Mouse (Mus musculus): Measurements from ENCODE around the gene Dhx8.
A peak's percentile ranks its signal among the peaks of the same experiment; 100 is the strongest.

Gene Dhx8

GRCm38 (mm10) chr11:101732518-101733440 lies at the start of gene Dhx8:
Gene Dhx8, plus strand, starts transcription at chr11:101732919.
- peak; percentile 97 for DNase-seq (ENCODE audit: low spot score)

- no peak for DNase-seq (ENCODE audit: low spot score)
These were observed 45.1 kb upstream of the Dhx8 start for GRCm38 (mm10) chr11:101687351-101688301.

GRCm38 (mm10) chr11:101689701-101690113 lies 43.0 kb upstream of the Dhx8 start:
- DNase-seq (ENCODE audit: low spot score): no peak

- no peak for DNase-seq (ENCODE audit: low spot score)
These were observed 42.4 kb upstream of the Dhx8 start for GRCm38 (mm10) chr11:101690326-101690725.

- DNase-seq (ENCODE audit: low spot score): no peak
These were observed 36.6 kb upstream of the Dhx8 start for GRCm38 (mm10) chr11:101695906-101696661.

GRCm38 (mm10) chr11:101697156-101697861 lies 35.4 kb upstream of the Dhx8 start:
- DNase-seq (ENCODE audit: low spot score): no peak

GRCm38 (mm10) chr11:101698114-101698513 lies 34.6 kb upstream of the Dhx8 start:
- DNase-seq (ENCODE audit: low spot score): no peak

GRCm38 (mm10) chr11:101699556-101699955 lies 33.2 kb upstream of the Dhx8 start:
- no peak for DNase-seq (ENCODE audit: low spot score)

- DNase-seq (ENCODE audit: low spot score): no peak
These were observed 32.7 kb upstream of the Dhx8 start for GRCm38 (mm10) chr11:101699991-101700390.

GRCm38 (mm10) chr11:101700446-101700845 lies 32.3 kb upstream of the Dhx8 start:
- peak; percentile 62 for DNase-seq (ENCODE audit: low spot score)

GRCm38 (mm10) chr11:101704081-101704480 lies 28.6 kb upstream of the Dhx8 start:
- no peak for DNase-seq (ENCODE audit: low spot score)

GRCm38 (mm10) chr11:101706764-101707448 lies 25.8 kb upstream of the Dhx8 start:
- DNase-seq (ENCODE audit: low spot score): no peak

GRCm38 (mm10) chr11:101708482-101708881 lies 24.2 kb upstream of the Dhx8 start:
- no peak for DNase-seq (ENCODE audit: low spot score)

- no peak for DNase-seq (ENCODE audit: low spot score)
These were observed 19.9 kb upstream of the Dhx8 start for GRCm38 (mm10) chr11:101712811-101713210.

GRCm38 (mm10) chr11:101714012-101714411 lies 18.7 kb upstream of the Dhx8 start:
- DNase-seq (ENCODE audit: low spot score): no peak

GRCm38 (mm10) chr11:101718324-101718723 lies 14.4 kb upstream of the Dhx8 start:
- DNase-seq (ENCODE audit: low spot score): no peak

- DNase-seq (ENCODE audit: low spot score): no peak
These were observed 12.7 kb upstream of the Dhx8 start for GRCm38 (mm10) chr11:101719986-101720520.

GRCm38 (mm10) chr11:101725043-101725442 lies 7.7 kb upstream of the Dhx8 start:
- DNase-seq (ENCODE audit: low spot score): no peak

- no peak for DNase-seq (ENCODE audit: low spot score)
These were observed 6.0 kb upstream of the Dhx8 start for GRCm38 (mm10) chr11:101726765-101727164.

- DNase-seq (ENCODE audit: low spot score): peak; percentile 50
These were observed 3.4 kb upstream of the Dhx8 start for GRCm38 (mm10) chr11:101729308-101729707.

All from yolk sac, embryonic 10.5 days (tissue).